Mouse (Mus musculus): Measurements from ENCODE around the gene Dna2. TPM values are rescaled to one million over a fixed set of nuclear protein-coding genes. Genes with fewer than 3 reads are reported as not detected.
A peak's percentile ranks its signal among the peaks of the same experiment; 100 is the strongest.

Gene Dna2
- polyA plus RNA-seq, 1 experiment from 2014 or later, result 4.8 TPM

DNA sequence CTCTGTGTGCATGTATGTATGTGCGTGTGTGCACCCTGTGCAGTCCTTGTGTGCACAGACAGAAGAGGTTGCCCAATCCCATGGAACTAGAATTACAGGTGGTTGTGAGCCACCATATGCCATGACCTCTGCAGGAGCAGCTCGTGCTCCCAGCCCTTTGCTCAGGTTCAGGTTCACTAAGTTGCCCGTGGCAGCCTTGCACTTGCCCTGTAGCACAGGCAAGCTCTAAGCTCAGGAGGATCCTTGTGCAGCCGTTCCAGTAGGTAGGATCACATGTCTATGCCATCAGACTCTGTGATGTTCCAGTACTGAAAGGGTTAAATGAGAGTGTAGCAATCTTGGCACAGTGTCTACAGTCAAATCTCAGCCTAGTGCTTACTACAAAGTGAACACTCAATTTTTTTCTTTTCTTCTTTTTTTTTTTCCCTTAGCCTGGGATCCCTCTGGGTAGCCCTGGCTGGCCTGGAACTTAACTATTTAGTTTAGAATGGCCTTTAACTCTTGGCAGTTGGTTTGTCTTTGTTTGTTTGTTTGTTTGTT, 22.7 kb upstream of the Dna2 start:
- peaks cover 24% of the 10 kb centered on the region for H3K4me1 ChIP-seq
- no peak overlapping the region for H3K4me2 ChIP-seq
- H3K27ac ChIP-seq (replicated peaks), result no peak overlapping the region
- H3K27me3 ChIP-seq (replicated peaks), result no peaks in the 10 kb centered on the region
- no peak overlapping the region for H3K9ac ChIP-seq (replicated peaks)
- H3K4me3 ChIP-seq (replicated peaks), result no peak overlapping the region
- WGBS, result 91% methylated on average over 4 of the region's 4 CpGs
- no peaks in the 10 kb centered on the region for H3K9me3 ChIP-seq (replicated peaks)
- peaks cover 13% of the 10 kb centered on the region for H3K36me3 ChIP-seq
- no peak for ATAC-seq (ENCODE audit: low FRiP score)

DNA sequence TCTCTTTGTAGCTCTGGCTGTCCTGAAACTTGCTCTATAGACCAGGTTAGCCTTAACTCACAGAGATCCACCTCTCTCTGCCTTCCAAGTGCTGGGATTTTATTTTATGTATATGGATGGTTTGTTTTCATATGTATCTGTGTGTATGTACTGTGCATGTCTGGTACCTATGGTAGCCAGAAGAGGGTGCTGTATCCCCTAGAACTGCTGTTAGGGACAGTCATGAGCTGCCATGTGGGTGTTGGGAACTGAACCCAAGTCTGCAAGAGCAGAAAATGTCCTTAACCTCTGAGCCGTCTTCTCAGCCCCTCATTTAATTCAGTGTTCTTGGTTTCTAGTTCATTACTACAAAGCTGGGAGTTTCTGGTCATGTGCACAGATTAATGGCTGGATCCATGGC, 14.4 kb upstream of the Dna2 start:
- Histone ChIP-seq H3K4me2 (no peak overlapping the region), H3K4me1 (no peaks in the 10 kb centered on the region), H3K27me3 (replicated peaks) (no peaks in the 10 kb centered on the region), H3K9me3 (replicated peaks) (no peaks in the 10 kb centered on the region), H3K9ac (replicated peaks) (no peak overlapping the region), H3K36me3 (peaks cover 64% of the 10 kb centered on the region), H3K27ac (replicated peaks) (no peak overlapping the region), H3K4me3 (replicated peaks) (no peak overlapping the region)
- WGBS, result 90% methylated on average over 1 of the region's 1 CpGs
- no peak for ATAC-seq (ENCODE audit: low FRiP score)

DNA sequence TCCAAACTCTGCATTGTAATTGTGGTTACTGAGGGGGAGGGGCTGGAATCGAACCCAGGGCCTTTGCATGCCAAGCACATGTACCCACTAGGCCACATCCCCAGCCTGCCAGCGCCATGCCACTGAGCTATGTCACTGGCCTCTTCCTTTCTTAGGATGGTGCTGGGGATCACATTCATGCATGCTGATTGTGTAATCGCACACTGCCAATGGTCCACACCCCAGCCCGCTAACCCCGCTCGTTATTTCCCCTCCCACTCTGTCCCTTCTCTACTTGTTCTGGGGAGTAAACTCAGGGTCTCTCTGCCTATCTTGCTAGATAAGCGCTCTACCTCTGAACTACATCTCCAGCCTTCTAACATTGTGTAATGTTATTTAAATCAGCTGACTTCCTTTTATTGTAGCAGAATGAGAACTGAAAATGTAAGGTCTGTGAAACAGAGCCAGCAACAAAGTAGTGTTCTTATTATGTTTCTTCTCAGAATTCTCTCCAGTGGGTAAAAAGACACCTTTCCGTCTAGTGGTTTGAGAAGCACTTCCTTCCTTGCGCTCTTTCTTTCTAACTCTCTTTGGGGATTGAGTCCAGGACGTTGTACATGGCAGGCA, 1.7 kb upstream of the Dna2 start:
- no peaks in the 10 kb centered on the region for H3K27me3 ChIP-seq (replicated peaks)
- no peaks in the 10 kb centered on the region for H3K9me3 ChIP-seq (replicated peaks)
- no peak overlapping the region for H3K4me2 ChIP-seq
- WGBS, result 94% methylated on average over 10 of the region's 10 CpGs
- H3K4me3 ChIP-seq (replicated peaks), result no peak overlapping the region
- no peak for ATAC-seq (ENCODE audit: low FRiP score)
- 0 out of 2 replicates have a peak, but pooled peaks cover 4% of the 10 kb centered on the region for H3K4me1 ChIP-seq
- peaks cover 30% of the 10 kb centered on the region for H3K36me3 ChIP-seq
- no peak overlapping the region for H3K27ac ChIP-seq (replicated peaks)
- H3K9ac ChIP-seq (replicated peaks), result no peak overlapping the region

DNA sequence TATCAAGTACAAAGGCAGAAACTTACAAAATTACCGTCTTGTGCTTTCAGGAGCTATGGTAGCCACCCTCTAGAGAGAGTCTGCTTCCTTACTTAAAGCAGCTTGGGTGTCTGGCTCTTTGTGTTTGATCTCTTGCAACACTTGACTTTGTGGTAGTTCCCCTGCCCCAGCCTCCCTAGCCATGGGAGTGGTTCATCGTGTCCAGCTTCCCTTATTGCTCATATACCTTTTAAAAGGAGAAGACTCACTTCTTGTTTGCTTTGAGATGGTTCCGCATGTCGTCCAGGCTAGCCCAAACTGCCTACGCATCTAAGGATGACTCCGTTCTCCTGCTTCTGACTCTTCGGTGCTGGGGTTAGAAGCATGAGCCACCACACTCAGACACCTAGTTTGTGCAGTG, 1.7 kb downstream of the Dna2 start:
- H3K27ac ChIP-seq (replicated peaks), result no peak overlapping the region
- no peak overlapping the region for H3K9ac ChIP-seq (replicated peaks)
- ATAC-seq (ENCODE audit: low FRiP score), result no peak
- 97% methylated on average over 7 of the region's 7 CpGs for WGBS
- no peaks in the 10 kb centered on the region for H3K27me3 ChIP-seq (replicated peaks)
- H3K36me3 ChIP-seq, result peaks cover 14% of the 10 kb centered on the region
- H3K9me3 ChIP-seq (replicated peaks), result no peaks in the 10 kb centered on the region
- no peak overlapping the region for H3K4me3 ChIP-seq (replicated peaks)
- no peak overlapping the region for H3K4me2 ChIP-seq
- 0 out of 2 replicates have a peak, but pooled peaks cover 4% of the 10 kb centered on the region for H3K4me1 ChIP-seq

DNA sequence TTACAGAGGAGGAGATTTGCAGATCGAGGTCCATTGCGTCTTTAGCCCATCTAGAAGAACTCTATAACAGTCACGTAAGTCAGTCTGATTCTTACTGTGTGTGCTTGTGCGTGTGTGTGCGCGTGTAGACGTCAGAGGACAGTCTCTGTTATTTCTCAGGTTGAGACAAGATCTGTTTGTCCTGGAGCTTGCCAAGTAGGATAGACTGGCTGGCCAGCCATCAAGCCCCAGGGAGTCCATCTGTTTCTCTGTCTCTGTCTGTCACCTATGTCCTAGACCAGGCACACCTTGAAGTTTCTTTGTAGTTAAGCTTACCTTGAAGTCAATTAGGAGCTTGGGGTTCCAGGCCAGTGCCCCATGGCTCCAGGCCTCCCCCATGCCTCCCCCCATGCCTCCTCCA, 17.1 kb downstream of the Dna2 start:
- no peak overlapping the region for H3K4me2 ChIP-seq
- peaks cover 68% of the 10 kb centered on the region for H3K36me3 ChIP-seq
- no peak overlapping the region for H3K4me3 ChIP-seq (replicated peaks)
- no peak for ATAC-seq (ENCODE audit: low FRiP score)
- H3K9me3 ChIP-seq (replicated peaks), result no peaks in the 10 kb centered on the region
- no peaks in the 10 kb centered on the region for H3K4me1 ChIP-seq
- no peak overlapping the region for H3K27ac ChIP-seq (replicated peaks)
- 96% methylated on average over 7 of the region's 7 CpGs for WGBS
- no peaks in the 10 kb centered on the region for H3K27me3 ChIP-seq (replicated peaks)
- no peak overlapping the region for H3K9ac ChIP-seq (replicated peaks)

DNA sequence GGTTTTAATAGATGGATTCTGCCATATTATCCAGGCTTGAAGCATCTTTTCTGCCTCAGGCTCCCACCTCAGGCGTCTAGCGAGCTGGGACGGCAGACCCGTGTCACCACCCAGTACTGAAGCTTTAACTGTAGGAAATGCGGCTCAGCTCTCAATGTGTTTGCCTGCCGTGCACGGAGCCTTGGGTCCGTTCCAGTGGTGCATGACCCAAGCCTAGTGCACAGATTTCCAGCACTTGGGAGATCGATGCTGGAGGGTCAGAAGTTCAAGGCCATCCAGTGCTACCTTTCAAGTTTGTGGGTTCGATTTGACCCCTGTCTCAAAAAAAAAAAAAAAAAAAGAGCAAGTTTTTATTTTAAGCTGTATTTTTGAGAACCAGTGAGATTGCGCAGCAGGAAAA, 19.0 kb downstream of the Dna2 start:
- no peaks in the 10 kb centered on the region for H3K27me3 ChIP-seq (replicated peaks)
- H3K27ac ChIP-seq (replicated peaks), result no peak overlapping the region
- no peaks in the 10 kb centered on the region for H3K4me1 ChIP-seq
- no peaks in the 10 kb centered on the region for H3K9me3 ChIP-seq (replicated peaks)
- 94% methylated on average over 11 of the region's 11 CpGs for WGBS
- no peak for ATAC-seq (ENCODE audit: low FRiP score)
- H3K4me2 ChIP-seq, result no peak overlapping the region
- H3K36me3 ChIP-seq, result peaks cover 56% of the 10 kb centered on the region
- no peak overlapping the region for H3K9ac ChIP-seq (replicated peaks)
- no peak overlapping the region for H3K4me3 ChIP-seq (replicated peaks)

DNA sequence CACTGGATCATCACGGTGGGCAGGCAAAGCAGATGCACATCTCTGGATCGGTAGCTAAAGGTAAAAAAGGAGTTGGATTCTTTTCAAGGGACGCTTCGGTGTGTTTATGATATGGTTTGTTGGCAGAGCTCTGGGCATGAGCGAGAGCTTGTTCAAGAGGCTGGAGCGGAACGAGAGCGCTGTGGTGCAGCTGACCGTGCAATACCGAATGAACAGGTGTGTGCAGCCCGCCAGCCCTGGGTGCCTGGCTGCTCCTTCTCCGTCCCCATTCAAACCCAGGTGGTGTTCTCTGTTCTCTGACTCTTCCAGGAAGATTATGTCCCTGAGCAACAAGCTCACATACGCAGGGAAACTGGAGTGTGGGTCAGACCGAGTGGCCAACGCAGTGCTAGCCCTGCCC, 19.5 kb downstream of the Dna2 start:
- H3K4me1 ChIP-seq, result no peaks in the 10 kb centered on the region
- H3K27me3 ChIP-seq (replicated peaks), result no peaks in the 10 kb centered on the region
- H3K4me2 ChIP-seq, result no peak overlapping the region
- H3K9me3 ChIP-seq (replicated peaks), result no peaks in the 10 kb centered on the region
- no peak overlapping the region for H3K4me3 ChIP-seq (replicated peaks)
- peaks cover 54% of the 10 kb centered on the region for H3K36me3 ChIP-seq
- no peak for ATAC-seq (ENCODE audit: low FRiP score)
- H3K27ac ChIP-seq (replicated peaks), result no peak overlapping the region
- H3K9ac ChIP-seq (replicated peaks), result no peak overlapping the region
- WGBS, result 96% methylated on average over 15 of the region's 15 CpGs

DNA sequence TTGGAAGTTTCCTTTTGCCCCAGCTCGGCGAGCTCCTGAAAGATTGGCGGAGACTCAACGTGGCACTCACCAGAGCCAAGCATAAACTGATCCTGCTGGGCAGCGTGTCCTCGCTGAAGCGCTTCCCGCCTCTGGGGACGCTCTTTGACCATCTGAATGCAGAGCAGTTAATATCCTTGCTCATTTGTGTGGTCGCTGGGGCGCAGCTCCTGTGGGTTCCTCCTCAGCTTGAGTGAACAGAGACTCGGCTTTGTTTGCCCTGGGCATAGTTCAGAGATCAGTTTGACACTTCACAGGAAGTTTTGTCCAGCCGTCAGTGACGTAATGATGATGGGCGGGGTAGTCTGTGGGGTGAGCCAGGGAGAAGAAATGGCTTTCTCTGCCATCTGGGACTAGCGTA, 25.0 kb downstream of the Dna2 start:
- H3K36me3 ChIP-seq, result peaks cover 14% of the 10 kb centered on the region
- H3K27ac ChIP-seq (replicated peaks), result no peak overlapping the region
- ATAC-seq (ENCODE audit: low FRiP score), result no peak
- no peak overlapping the region for H3K4me2 ChIP-seq
- H3K4me1 ChIP-seq, result no peaks in the 10 kb centered on the region
- 63% methylated on average over 16 of the region's 16 CpGs for WGBS
- no peaks in the 10 kb centered on the region for H3K9me3 ChIP-seq (replicated peaks)
- H3K27me3 ChIP-seq (replicated peaks), result no peaks in the 10 kb centered on the region
- H3K4me3 ChIP-seq (replicated peaks), result no peak overlapping the region
- no peak overlapping the region for H3K9ac ChIP-seq (replicated peaks)

DNA sequence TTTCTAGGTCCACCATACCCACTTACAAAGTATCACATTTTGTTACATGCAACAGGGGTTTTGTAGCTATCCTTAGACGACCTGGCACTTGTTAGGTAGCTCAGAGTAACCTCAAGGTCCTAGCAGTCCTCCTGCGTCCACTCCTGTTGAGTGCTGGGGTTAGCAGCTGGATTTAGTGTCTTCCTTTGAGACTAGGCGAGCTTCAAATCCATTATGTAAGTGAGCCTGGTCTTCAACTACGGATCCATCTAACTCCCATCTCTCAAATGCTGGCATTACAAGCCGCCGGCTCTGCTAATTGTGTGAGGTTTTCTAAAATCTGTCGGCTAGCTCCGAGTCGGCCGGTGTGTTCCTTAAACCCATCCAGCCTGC, 32.8 kb downstream of the Dna2 start:
- peak overlapping the region; percentile 98 for H3K4me3 ChIP-seq (replicated peaks)
- no peak; the same call in 1 of the 2 replicates for ATAC-seq (ENCODE audit: low FRiP score)

DNA sequence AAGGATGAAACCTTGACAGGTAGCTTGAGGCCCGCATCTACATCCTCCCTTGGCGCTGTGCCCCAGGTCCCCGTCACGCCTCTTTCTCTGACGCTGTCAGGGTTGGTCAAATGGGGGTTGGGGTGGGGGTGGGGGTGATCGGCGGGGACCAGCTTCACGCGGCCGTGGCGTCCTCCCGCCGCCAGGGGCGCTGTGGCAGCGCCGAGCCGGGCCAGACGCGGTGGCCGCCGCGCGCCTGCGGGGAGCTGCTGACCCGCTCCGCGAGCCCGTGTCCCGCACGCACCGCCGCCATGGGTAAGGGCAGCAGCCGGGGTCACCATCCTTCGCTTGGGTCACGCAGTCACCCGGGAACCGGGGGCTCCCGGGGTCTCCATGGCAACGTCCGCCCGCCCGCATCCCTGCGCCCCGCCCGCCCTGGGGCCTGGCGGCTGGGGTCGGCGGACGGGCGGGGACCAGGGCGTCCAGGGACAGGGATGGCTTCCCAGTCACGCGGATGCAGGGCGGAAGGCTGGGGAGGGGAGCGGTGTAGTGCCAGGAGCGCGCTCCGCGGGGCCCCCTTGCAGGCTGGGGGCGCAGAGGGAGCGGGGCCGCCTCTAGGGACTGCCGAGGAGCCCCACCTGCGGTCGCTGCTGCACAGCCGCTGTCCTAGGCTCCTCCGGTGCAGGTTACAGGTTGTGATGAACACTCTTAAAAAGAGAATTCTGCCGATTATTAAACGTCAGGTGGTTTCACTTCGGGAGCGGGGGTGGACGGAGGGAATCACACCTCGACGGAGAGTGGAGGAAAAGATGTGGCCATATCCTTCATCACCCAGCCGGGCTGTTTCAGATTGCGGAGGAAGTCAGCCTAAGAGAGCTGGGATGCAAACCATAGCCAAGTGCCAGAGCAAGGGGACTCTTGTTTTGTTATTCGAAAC, 33.5 kb downstream of the Dna2 start, which contains the start of gene Rufy2:
Rufy2 (plus strand) TSS at position 185 of the 916 bp plus-strand sequence.
- Histone ChIP-seq H3K4me1 (peaks cover 20% of the 10 kb centered on the region), H3K4me2 (peak within 1 kb of the TSS; percentile 66), H3K4me3 (replicated peaks) (peak within 1 kb of the TSS; percentile 98), H3K27ac (replicated peaks) (peak within 1 kb of the TSS; percentile 92), H3K9ac (replicated peaks) (peak within 1 kb of the TSS; percentile 97), H3K9me3 (replicated peaks) (no peaks in the 10 kb centered on the region), H3K27me3 (replicated peaks) (no peaks in the 10 kb centered on the region), H3K36me3 (peaks cover 26% of the 10 kb centered on the region)
- WGBS, result under 1% methylated on average over 75 of the region's 77 CpGs
- ATAC-seq (ENCODE audit: low FRiP score), result peak; percentile 96

More for the DNA sequence above, 32.8 kb downstream of the Dna2 start:
- Histone ChIP-seq H3K36me3 (peaks cover 19% of the 10 kb centered on the region), H3K27ac (replicated peaks) (peak overlapping the region; percentile 92), H3K4me1 (peaks cover 20% of the 10 kb centered on the region), H3K9me3 (replicated peaks) (no peaks in the 10 kb centered on the region), H3K27me3 (replicated peaks) (no peaks in the 10 kb centered on the region), H3K4me2 (peak overlapping the region; percentile 66), H3K9ac (replicated peaks) (peak overlapping the region; percentile 97)
- WGBS, result 6% methylated on average over 10 of the region's 10 CpGs

DNA sequence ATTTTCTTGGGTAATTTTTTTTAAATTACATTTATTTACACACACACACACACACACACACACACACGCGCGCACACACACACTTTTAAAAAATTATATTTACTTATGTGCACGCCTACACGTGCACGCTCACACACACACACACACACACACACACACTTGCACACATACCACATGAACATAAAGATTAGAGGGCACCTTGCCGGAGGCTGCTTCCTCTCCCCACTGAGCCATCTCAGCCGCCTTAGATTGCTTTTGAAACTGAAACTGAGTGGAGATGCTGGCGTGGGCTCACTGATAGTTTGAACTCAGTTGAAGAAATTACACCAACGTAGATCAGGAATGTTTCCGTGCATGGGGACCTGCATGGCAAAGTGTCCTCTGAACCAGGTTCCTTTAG, 37.2 kb downstream of the Dna2 start:
- Histone ChIP-seq H3K9ac (replicated peaks) (no peak overlapping the region), H3K36me3 (peaks cover 38% of the 10 kb centered on the region), H3K9me3 (replicated peaks) (no peaks in the 10 kb centered on the region), H3K4me1 (peaks cover 20% of the 10 kb centered on the region), H3K27ac (replicated peaks) (no peak overlapping the region), H3K4me3 (replicated peaks) (no peak overlapping the region), H3K4me2 (no peak overlapping the region), H3K27me3 (replicated peaks) (no peaks in the 10 kb centered on the region)
- no peak for ATAC-seq (ENCODE audit: low FRiP score)
- 98% methylated on average over 11 of the region's 11 CpGs for WGBS

DNA sequence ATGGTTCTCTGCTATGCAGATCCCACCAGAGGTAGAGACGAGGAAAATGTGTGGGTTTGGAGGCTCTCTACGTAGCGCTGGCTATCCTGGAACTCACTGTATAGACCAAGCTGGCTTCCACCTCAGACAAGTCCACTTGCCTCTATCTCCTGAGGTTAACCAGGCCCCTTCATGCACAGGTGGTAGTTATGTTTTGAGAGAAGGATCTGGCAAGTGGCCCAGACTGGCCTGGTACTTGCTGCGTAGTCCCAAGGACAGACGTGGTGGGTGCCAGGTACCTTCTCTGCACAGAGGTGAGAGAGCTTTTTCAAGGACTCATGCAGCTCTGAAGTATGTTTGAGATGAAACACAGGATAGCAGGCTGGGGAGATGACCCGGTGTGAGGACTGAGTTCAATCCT, 37.7 kb downstream of the Dna2 start:
- H3K36me3 ChIP-seq, result peaks cover 42% of the 10 kb centered on the region
- 95% methylated on average over 6 of the region's 6 CpGs for WGBS
- H3K27ac ChIP-seq (replicated peaks), result no peak overlapping the region
- no peak overlapping the region for H3K9ac ChIP-seq (replicated peaks)
- H3K27me3 ChIP-seq (replicated peaks), result no peaks in the 10 kb centered on the region
- H3K4me3 ChIP-seq (replicated peaks), result no peak overlapping the region
- H3K4me1 ChIP-seq, result peaks cover 19% of the 10 kb centered on the region
- H3K9me3 ChIP-seq (replicated peaks), result no peaks in the 10 kb centered on the region
- no peak for ATAC-seq (ENCODE audit: low FRiP score)
- H3K4me2 ChIP-seq, result no peak overlapping the region

Measured in neural tube, embryonic 15.5 days (tissue).